Mouse (Mus musculus): Measurements from ENCODE around the gene Lif. TPM values are rescaled to one million over a fixed set of nuclear protein-coding genes. Genes with fewer than 3 reads are reported as not detected.

Lif gene
- polyA plus RNA-seq, 1 experiment from 2014 or later = not detected

DNA sequence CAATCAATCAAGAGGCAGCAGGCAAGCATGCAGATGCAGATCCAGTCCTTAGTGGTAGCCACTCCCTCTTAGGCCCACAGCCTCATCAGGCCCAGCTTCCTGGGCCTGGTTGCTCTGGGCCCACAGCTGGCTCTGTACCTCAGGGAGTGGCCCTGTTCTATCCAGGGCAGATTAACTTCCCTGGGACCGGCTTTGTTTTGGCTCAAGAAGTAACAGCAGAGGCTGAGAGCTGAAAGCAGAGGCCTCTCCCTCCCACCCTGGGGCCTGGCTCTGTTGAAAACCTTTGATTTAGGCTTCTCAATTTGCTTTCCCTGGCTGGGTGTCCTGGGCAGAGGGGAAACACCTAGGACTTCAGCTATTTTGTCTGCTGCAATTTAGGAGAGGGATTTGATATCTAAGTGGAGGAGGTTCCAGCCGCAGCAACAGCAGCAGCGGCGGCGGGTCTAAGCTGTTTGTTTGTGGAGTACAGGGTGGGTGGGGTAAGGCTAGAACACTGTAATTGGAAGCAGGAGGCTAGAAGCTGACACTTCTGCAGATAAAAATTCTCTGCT, 45.1 kb downstream of the Lif start:
- Histone ChIP-seq H3K9ac (ENCODE audit: low read length) (peak overlapping the region; percentile 21; the same call in 1 of the 2 replicates), H3K4me2 (no peak overlapping the region), H3K27ac (ENCODE audit: low read depth, low read length) (no peak overlapping the region), H3K9me3 (ENCODE audit: control insufficient read depth, low read length) (no peaks in the 10 kb centered on the region), H3K4me3 (ENCODE audit: low read depth, low read length) (no peak overlapping the region), H3K27me3 (ENCODE audit: control insufficient read depth, insufficient read depth, low read length) (no peaks in the 10 kb centered on the region), H3K4me1 (ENCODE audit: control insufficient read depth, insufficient read depth, low read length) (peaks cover 4% of the 10 kb centered on the region; the same call in 1 of the 2 replicates), H3K36me3 (ENCODE audit: control insufficient read depth, insufficient read depth, low read length) (no peaks in the 10 kb centered on the region)
- no peak for DNase-seq (ENCODE audit: low spot score, missing footprints)
- WGBS = 19% methylated on average over 5 of the region's 5 CpGs
- ATAC-seq (ENCODE audit: low FRiP score) = no peak

GRCm38 (mm10) chr11:4303033-4303432, 45.7 kb downstream of the Lif start:
- Histone ChIP-seq H3K27me3 (ENCODE audit: control insufficient read depth, insufficient read depth, low read length) (no peaks in the 10 kb centered on the region), H3K4me2 (no peak overlapping the region), H3K27ac (ENCODE audit: low read depth, low read length) (no peak overlapping the region), H3K9ac (ENCODE audit: low read length) (no peak overlapping the region), H3K9me3 (ENCODE audit: control insufficient read depth, low read length) (no peaks in the 10 kb centered on the region), H3K36me3 (ENCODE audit: control insufficient read depth, insufficient read depth, low read length) (no peaks in the 10 kb centered on the region), H3K4me1 (ENCODE audit: control insufficient read depth, insufficient read depth, low read length) (peaks cover 4% of the 10 kb centered on the region; the same call in 1 of the 2 replicates), H3K4me3 (ENCODE audit: low read depth, low read length) (no peak overlapping the region)
- DNase-seq (ENCODE audit: low spot score, missing footprints) (no peak), ATAC-seq (ENCODE audit: low FRiP score) (no peak)
- 56% methylated on average over 9 of the region's 9 CpGs for WGBS

DNA sequence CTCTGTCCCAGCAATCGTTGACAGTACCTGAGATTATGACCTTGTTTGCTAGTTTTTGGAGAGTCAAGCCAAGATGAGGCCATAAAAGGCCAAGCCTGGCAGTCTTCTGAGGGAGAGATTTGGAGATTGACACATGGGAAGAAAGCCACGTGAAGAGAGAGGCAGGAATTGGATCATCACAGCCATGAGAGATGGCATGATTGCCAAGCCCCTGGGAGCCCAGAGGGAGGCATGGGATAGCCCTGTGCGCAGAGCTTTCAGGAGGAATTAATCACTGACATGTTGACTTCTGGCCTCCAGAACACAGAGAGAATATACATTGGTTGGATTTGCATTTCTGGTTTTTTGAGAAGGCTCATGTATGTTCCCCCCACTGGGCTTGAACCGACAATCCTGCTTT, 46.8 kb downstream of the Lif start:
- 78% methylated on average over 4 of the region's 4 CpGs for WGBS
- Histone ChIP-seq H3K27ac (ENCODE audit: low read depth, low read length) (no peak overlapping the region), H3K4me2 (no peak overlapping the region), H3K4me3 (ENCODE audit: low read depth, low read length) (no peak overlapping the region), H3K4me1 (ENCODE audit: control insufficient read depth, insufficient read depth, low read length) (peaks cover 4% of the 10 kb centered on the region; the same call in 1 of the 2 replicates), H3K9ac (ENCODE audit: low read length) (no peak overlapping the region), H3K27me3 (ENCODE audit: control insufficient read depth, insufficient read depth, low read length) (no peaks in the 10 kb centered on the region), H3K36me3 (ENCODE audit: control insufficient read depth, insufficient read depth, low read length) (no peaks in the 10 kb centered on the region), H3K9me3 (ENCODE audit: control insufficient read depth, low read length) (no peaks in the 10 kb centered on the region)
- DNase-seq (ENCODE audit: low spot score, missing footprints) = no peak
- no peak for ATAC-seq (ENCODE audit: low FRiP score)

GRCm38 (mm10) chr11:4305090-4305489, 47.7 kb downstream of the Lif start:
- Histone ChIP-seq H3K4me3 (ENCODE audit: low read depth, low read length) (no peak overlapping the region), H3K9me3 (ENCODE audit: control insufficient read depth, low read length) (no peaks in the 10 kb centered on the region), H3K9ac (ENCODE audit: low read length) (no peak overlapping the region), H3K27me3 (ENCODE audit: control insufficient read depth, insufficient read depth, low read length) (no peaks in the 10 kb centered on the region), H3K36me3 (ENCODE audit: control insufficient read depth, insufficient read depth, low read length) (no peaks in the 10 kb centered on the region), H3K4me2 (no peak overlapping the region), H3K4me1 (ENCODE audit: control insufficient read depth, insufficient read depth, low read length) (peaks cover 4% of the 10 kb centered on the region; the same call in 1 of the 2 replicates), H3K27ac (ENCODE audit: low read depth, low read length) (no peak overlapping the region)
- 89% methylated on average over 4 of the region's 4 CpGs for WGBS
- DNase-seq (ENCODE audit: low spot score, missing footprints) (no peak), ATAC-seq (ENCODE audit: low FRiP score) (no peak)

- H3K4me2 ChIP-seq = no peak overlapping the region
- H3K9ac ChIP-seq (ENCODE audit: low read length) = no peak overlapping the region
- H3K27ac ChIP-seq (ENCODE audit: low read depth, low read length) = no peak overlapping the region
- no peak overlapping the region for H3K4me3 ChIP-seq (ENCODE audit: low read depth, low read length)
- ATAC-seq (ENCODE audit: low FRiP score) = no peak
- no peaks in the 10 kb centered on the region for H3K36me3 ChIP-seq (ENCODE audit: control insufficient read depth, insufficient read depth, low read length)
- peaks cover 4% of the 10 kb centered on the region; the same call in 1 of the 2 replicates for H3K4me1 ChIP-seq (ENCODE audit: control insufficient read depth, insufficient read depth, low read length)
- H3K27me3 ChIP-seq (ENCODE audit: control insufficient read depth, insufficient read depth, low read length) = no peaks in the 10 kb centered on the region
- WGBS = 66% methylated on average over 2 of the region's 2 CpGs
- DNase-seq (ENCODE audit: low spot score, missing footprints) = no peak
- H3K9me3 ChIP-seq (ENCODE audit: control insufficient read depth, low read length) = no peaks in the 10 kb centered on the region
Measured at GRCm38 (mm10) chr11:4306086-4306485, 48.7 kb downstream of the Lif start.

GRCm38 (mm10) chr11:4308060-4308513, 50.7 kb downstream of the Lif start:
- H3K27me3 ChIP-seq (ENCODE audit: control insufficient read depth, insufficient read depth, low read length) = no peaks in the 10 kb centered on the region
- H3K4me2 ChIP-seq = no peak overlapping the region
- no peaks in the 10 kb centered on the region for H3K9me3 ChIP-seq (ENCODE audit: control insufficient read depth, low read length)
- DNase-seq (ENCODE audit: low spot score, missing footprints) (no peak), ATAC-seq (ENCODE audit: low FRiP score) (no peak)
- no peaks in the 10 kb centered on the region for H3K36me3 ChIP-seq (ENCODE audit: control insufficient read depth, insufficient read depth, low read length)
- no peak overlapping the region for H3K4me3 ChIP-seq (ENCODE audit: low read depth, low read length)
- H3K9ac ChIP-seq (ENCODE audit: low read length) = no peak overlapping the region
- H3K27ac ChIP-seq (ENCODE audit: low read depth, low read length) = no peak overlapping the region
- WGBS = 10% methylated on average over 6 of the region's 6 CpGs
- H3K4me1 ChIP-seq (ENCODE audit: control insufficient read depth, insufficient read depth, low read length) = no peaks in the 10 kb centered on the region

DNA sequence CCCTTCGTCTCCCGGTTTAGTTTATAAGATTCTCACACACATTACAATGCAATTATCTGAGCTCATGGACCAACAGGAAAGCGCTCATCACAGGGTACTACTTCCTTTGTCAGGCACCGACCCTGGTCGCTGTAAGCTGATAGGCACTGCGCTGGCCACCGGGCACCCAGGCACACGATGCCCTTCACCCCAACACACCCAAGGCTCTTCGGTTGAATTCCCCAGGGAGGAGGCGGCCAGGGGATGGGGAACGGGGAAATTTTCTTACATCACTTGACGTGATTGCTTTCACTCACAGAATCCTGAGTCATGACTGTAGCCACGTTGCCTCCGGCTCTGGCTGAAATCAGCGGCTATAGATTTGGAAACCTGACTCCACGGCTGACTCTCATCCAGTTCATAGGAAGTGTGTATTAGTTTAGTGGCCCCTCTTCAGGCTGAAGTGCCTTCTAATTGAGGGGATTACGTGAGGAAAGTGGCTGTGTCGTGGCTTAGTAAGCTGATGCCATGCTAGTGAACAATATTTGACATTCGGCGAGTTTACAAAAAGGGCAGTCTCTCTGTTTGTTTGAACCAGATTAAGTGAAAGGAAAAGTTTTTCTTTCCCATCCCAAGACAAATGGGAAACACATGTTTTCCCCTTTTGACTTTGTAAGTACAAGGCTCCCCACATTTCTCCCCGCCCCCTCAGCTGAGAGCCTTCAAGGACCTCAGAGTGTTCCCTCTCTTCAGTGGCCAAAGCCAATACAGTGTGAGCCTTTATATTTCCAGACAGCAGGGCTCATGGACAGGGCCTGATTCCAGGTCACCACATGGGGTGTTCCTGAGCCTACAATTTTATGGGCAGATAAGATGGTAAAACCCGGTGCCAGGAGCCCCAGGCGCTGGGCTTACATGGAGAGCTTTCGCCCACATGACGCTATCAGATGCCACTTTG, 51.4 kb downstream of the Lif start:
- no peaks in the 10 kb centered on the region for H3K36me3 ChIP-seq (ENCODE audit: control insufficient read depth, insufficient read depth, low read length)
- 48% methylated on average over 25 of the region's 25 CpGs for WGBS
- peak overlapping the region; percentile 8; the same call in 1 of the 2 replicates for H3K4me2 ChIP-seq
- DNase-seq (ENCODE audit: low spot score, missing footprints) (peak; percentile 94), ATAC-seq (ENCODE audit: low FRiP score) (no peak)
- peak overlapping the region; percentile 34; the same call in 1 of the 2 replicates for H3K9ac ChIP-seq (ENCODE audit: low read length)
- H3K27ac ChIP-seq (ENCODE audit: low read depth, low read length) = no peak overlapping the region
- no peaks in the 10 kb centered on the region for H3K4me1 ChIP-seq (ENCODE audit: control insufficient read depth, insufficient read depth, low read length)
- no peaks in the 10 kb centered on the region for H3K9me3 ChIP-seq (ENCODE audit: control insufficient read depth, low read length)
- H3K4me3 ChIP-seq (ENCODE audit: low read depth, low read length) = no peak overlapping the region
- no peaks in the 10 kb centered on the region for H3K27me3 ChIP-seq (ENCODE audit: control insufficient read depth, insufficient read depth, low read length)

- DNase-seq (ENCODE audit: low spot score, missing footprints) (no peak), ATAC-seq (ENCODE audit: low FRiP score) (no peak)
- no peaks in the 10 kb centered on the region for H3K36me3 ChIP-seq (ENCODE audit: control insufficient read depth, insufficient read depth, low read length)
- no peaks in the 10 kb centered on the region for H3K27me3 ChIP-seq (ENCODE audit: control insufficient read depth, insufficient read depth, low read length)
- no peak overlapping the region for H3K4me2 ChIP-seq
- H3K9me3 ChIP-seq (ENCODE audit: control insufficient read depth, low read length) = no peaks in the 10 kb centered on the region
- WGBS = 90% methylated on average over 4 of the region's 4 CpGs
- H3K27ac ChIP-seq (ENCODE audit: low read depth, low read length) = no peak overlapping the region
- H3K4me3 ChIP-seq (ENCODE audit: low read depth, low read length) = no peak overlapping the region
- no peak overlapping the region for H3K9ac ChIP-seq (ENCODE audit: low read length)
- H3K4me1 ChIP-seq (ENCODE audit: control insufficient read depth, insufficient read depth, low read length) = no peaks in the 10 kb centered on the region
Measured at GRCm38 (mm10) chr11:4309613-4310012, 52.3 kb downstream of the Lif start.

- H3K4me1 ChIP-seq (ENCODE audit: control insufficient read depth, insufficient read depth, low read length) = no peaks in the 10 kb centered on the region
- DNase-seq (ENCODE audit: low spot score, missing footprints) (no peak), ATAC-seq (ENCODE audit: low FRiP score) (no peak)
- no peaks in the 10 kb centered on the region for H3K36me3 ChIP-seq (ENCODE audit: control insufficient read depth, insufficient read depth, low read length)
- no peaks in the 10 kb centered on the region for H3K27me3 ChIP-seq (ENCODE audit: control insufficient read depth, insufficient read depth, low read length)
- H3K4me2 ChIP-seq = no peak overlapping the region
- H3K27ac ChIP-seq (ENCODE audit: low read depth, low read length) = no peak overlapping the region
- 84% methylated on average over 4 of the region's 4 CpGs for WGBS
- H3K9me3 ChIP-seq (ENCODE audit: control insufficient read depth, low read length) = no peaks in the 10 kb centered on the region
- no peak overlapping the region for H3K9ac ChIP-seq (ENCODE audit: low read length)
- no peak overlapping the region for H3K4me3 ChIP-seq (ENCODE audit: low read depth, low read length)
Measured at GRCm38 (mm10) chr11:4310324-4310723, 53.0 kb downstream of the Lif start.
